Mouse (Mus musculus): ENCODE results near the gene Ndst2. TPM values are rescaled to one million over a fixed set of nuclear protein-coding genes. Genes with fewer than 3 reads are reported as not detected.

The Ndst2 gene
- total RNA-seq, 1 experiment from 2014 or later = 11.6 TPM

Other genes starting within 250 kb of the Ndst2 start
- 1.1 and 1.9 TPM in 2 replicates for gene Mss51, start 237.7 kb downstream of the Ndst2 start, total RNA-seq (2017)
- gene Ppp3cb, start 188.0 kb downstream of the Ndst2 start, total RNA-seq (2017) = 55.1 and 94.1 TPM in 2 replicates
- 8.3 and 8.6 TPM in 2 replicates for gene Usp54, start 93.5 kb downstream of the Ndst2 start, total RNA-seq (2017)
- not detected in 2 replicates for gene Myoz1, start 78.0 kb downstream of the Ndst2 start, total RNA-seq (2017)
- 0.23 TPM in 1 of 2 replicates, not detected in the other for gene Synpo2l, start 66.2 kb downstream of the Ndst2 start, total RNA-seq (2017)
- 75.4 and 87.3 TPM in 2 replicates for gene Sec24c, start 60.3 kb downstream of the Ndst2 start, total RNA-seq (2017)
- gene Fut11, start 39.6 kb downstream of the Ndst2 start, total RNA-seq (2017) = 6.2 and 9.5 TPM in 2 replicates
- 100 and 114 TPM in 2 replicates for gene Chchd1, start 31.6 kb downstream of the Ndst2 start, total RNA-seq (2017)
- gene Zswim8, start 27.0 kb downstream of the Ndst2 start, total RNA-seq (2017) = 7.9 and 17.6 TPM in 2 replicates
- 46.7 and 57.4 TPM in 2 replicates for gene Camk2g, start 59.5 kb upstream of the Ndst2 start, total RNA-seq (2017)
- 0.92 and 1.6 TPM in 2 replicates for gene Plau, start 102.1 kb upstream of the Ndst2 start, total RNA-seq (2017)
- gene Vcl, start 194.8 kb upstream of the Ndst2 start, total RNA-seq (2017) = 38.3 and 46.9 TPM in 2 replicates